Mouse (Mus musculus): Measurements from ENCODE around the gene Tenm4. TPM values are rescaled to one million over a fixed set of nuclear protein-coding genes. Genes with fewer than 3 reads are reported as not detected.
A peak's percentile ranks its signal among the peaks of the same experiment; 100 is the strongest.

The Tenm4 gene
- polyA plus RNA-seq, 1 experiment from 2014 or later: 22.1 TPM

- H3K4me1 ChIP-seq (replicated peaks): peaks cover 18% of the 10 kb centered on the region
- DNase-seq (ENCODE audit: low spot score): no peak
- 78% methylated on average over 9 of the region's 9 CpGs for WGBS
- H3K27ac ChIP-seq: no peak overlapping the region
- H3K36me3 ChIP-seq: no peaks in the 10 kb centered on the region
- H3K27me3 ChIP-seq (ENCODE audit: insufficient read depth, poor library complexity, severe bottlenecking): no peaks in the 10 kb centered on the region
- H3K4me3 ChIP-seq: no peak overlapping the region
- no peaks in the 10 kb centered on the region for H3K9me3 ChIP-seq
These were observed 243.4 kb downstream of the Tenm4 start for GRCm38 (mm10) chr7:96414290-96415055.

- no peak overlapping the region for H3K4me3 ChIP-seq
- H3K4me1 ChIP-seq (replicated peaks): peaks cover 18% of the 10 kb centered on the region; the same call in 1 of the 2 replicates
- H3K9me3 ChIP-seq: no peaks in the 10 kb centered on the region
- 88% methylated on average over 13 of the region's 13 CpGs for WGBS
- H3K36me3 ChIP-seq: no peaks in the 10 kb centered on the region
- no peak overlapping the region for H3K27ac ChIP-seq
- DNase-seq (ENCODE audit: low spot score): no peak
- H3K27me3 ChIP-seq (ENCODE audit: insufficient read depth, poor library complexity, severe bottlenecking): no peaks in the 10 kb centered on the region
These were observed 246.4 kb downstream of the Tenm4 start for GRCm38 (mm10) chr7:96417251-96418004.

GRCm38 (mm10) chr7:96418146-96418545, 247.1 kb downstream of the Tenm4 start:
- Histone ChIP-seq H3K9me3 (no peaks in the 10 kb centered on the region), H3K27me3 (ENCODE audit: insufficient read depth, poor library complexity, severe bottlenecking) (no peaks in the 10 kb centered on the region), H3K27ac (no peak overlapping the region), H3K4me3 (no peak overlapping the region), H3K36me3 (no peaks in the 10 kb centered on the region), H3K4me1 (replicated peaks) (peaks cover 18% of the 10 kb centered on the region; the same call in 1 of the 2 replicates)
- no peak for DNase-seq (ENCODE audit: low spot score)
- WGBS: 74% methylated on average over 3 of the region's 3 CpGs

GRCm38 (mm10) chr7:96420045-96420444, 249.0 kb downstream of the Tenm4 start:
- Histone ChIP-seq H3K4me1 (replicated peaks) (peaks cover 13% of the 10 kb centered on the region; the same call in 1 of the 2 replicates), H3K27me3 (ENCODE audit: insufficient read depth, poor library complexity, severe bottlenecking) (no peaks in the 10 kb centered on the region), H3K4me3 (no peak overlapping the region), H3K9me3 (no peaks in the 10 kb centered on the region), H3K36me3 (no peaks in the 10 kb centered on the region), H3K27ac (no peak overlapping the region)
- WGBS: 82% methylated on average over 3 of the region's 3 CpGs
- DNase-seq (ENCODE audit: low spot score): no peak

GRCm38 (mm10) chr7:96420926-96421605, 250.0 kb downstream of the Tenm4 start:
- H3K36me3 ChIP-seq: no peaks in the 10 kb centered on the region
- H3K27me3 ChIP-seq (ENCODE audit: insufficient read depth, poor library complexity, severe bottlenecking): no peaks in the 10 kb centered on the region
- no peaks in the 10 kb centered on the region for H3K9me3 ChIP-seq
- no peak overlapping the region for H3K27ac ChIP-seq
- 81% methylated on average over 9 of the region's 9 CpGs for WGBS
- no peak overlapping the region for H3K4me3 ChIP-seq
- peaks cover 21% of the 10 kb centered on the region for H3K4me1 ChIP-seq (replicated peaks)
- no peak for DNase-seq (ENCODE audit: low spot score)

- H3K27ac ChIP-seq: peak overlapping the region; percentile 53; the same call in 1 of the 2 replicates
- H3K9me3 ChIP-seq: no peaks in the 10 kb centered on the region
- 75% methylated on average over 8 of the region's 8 CpGs for WGBS
- no peak overlapping the region for H3K4me3 ChIP-seq
- peaks cover 22% of the 10 kb centered on the region for H3K4me1 ChIP-seq (replicated peaks)
- H3K36me3 ChIP-seq: no peaks in the 10 kb centered on the region
- DNase-seq (ENCODE audit: low spot score): no peak
- no peaks in the 10 kb centered on the region for H3K27me3 ChIP-seq (ENCODE audit: insufficient read depth, poor library complexity, severe bottlenecking)
These were observed 255.9 kb downstream of the Tenm4 start for GRCm38 (mm10) chr7:96426954-96427353.

GRCm38 (mm10) chr7:96433307-96433706, 262.3 kb downstream of the Tenm4 start:
- no peak overlapping the region for H3K27ac ChIP-seq
- no peaks in the 10 kb centered on the region for H3K4me1 ChIP-seq (replicated peaks)
- H3K9me3 ChIP-seq: no peaks in the 10 kb centered on the region
- WGBS: 89% methylated on average over 2 of the region's 2 CpGs
- H3K27me3 ChIP-seq (ENCODE audit: insufficient read depth, poor library complexity, severe bottlenecking): no peaks in the 10 kb centered on the region
- H3K4me3 ChIP-seq: no peak overlapping the region
- DNase-seq (ENCODE audit: low spot score): no peak
- H3K36me3 ChIP-seq: no peaks in the 10 kb centered on the region

- WGBS: 86% methylated on average over 6 of the region's 6 CpGs
- H3K4me1 ChIP-seq (replicated peaks): peaks cover 4% of the 10 kb centered on the region; the same call in 1 of the 2 replicates
- no peaks in the 10 kb centered on the region for H3K36me3 ChIP-seq
These were observed 267.3 kb downstream of the Tenm4 start for GRCm38 (mm10) chr7:96438392-96438791.

GRCm38 (mm10) chr7:96440161-96440707, 269.2 kb downstream of the Tenm4 start:
- Histone ChIP-seq H3K4me3 (no peak overlapping the region), H3K36me3 (no peaks in the 10 kb centered on the region), H3K9me3 (no peaks in the 10 kb centered on the region), H3K27ac (no peak overlapping the region), H3K4me1 (replicated peaks) (peaks cover 4% of the 10 kb centered on the region; the same call in 1 of the 2 replicates), H3K27me3 (ENCODE audit: insufficient read depth, poor library complexity, severe bottlenecking) (no peaks in the 10 kb centered on the region)
- DNase-seq (ENCODE audit: low spot score): no peak

More at GRCm38 (mm10) chr7:96438392-96438791, 267.3 kb downstream of the Tenm4 start:
- no peaks in the 10 kb centered on the region for H3K9me3 ChIP-seq
- DNase-seq (ENCODE audit: low spot score): no peak
- no peak overlapping the region for H3K4me3 ChIP-seq
- no peak overlapping the region for H3K27ac ChIP-seq
- H3K27me3 ChIP-seq (ENCODE audit: insufficient read depth, poor library complexity, severe bottlenecking): no peaks in the 10 kb centered on the region

GRCm38 (mm10) chr7:96445771-96446170, 274.7 kb downstream of the Tenm4 start:
- Histone ChIP-seq H3K9me3 (no peaks in the 10 kb centered on the region), H3K27ac (no peak overlapping the region)

GRCm38 (mm10) chr7:96447806-96448397, 276.9 kb downstream of the Tenm4 start:
- no peaks in the 10 kb centered on the region for H3K36me3 ChIP-seq
- no peak for DNase-seq (ENCODE audit: low spot score)
- H3K27me3 ChIP-seq (ENCODE audit: insufficient read depth, poor library complexity, severe bottlenecking): no peaks in the 10 kb centered on the region
- H3K4me1 ChIP-seq (replicated peaks): 0 out of 2 replicates have a peak, but pooled peaks cover 4% of the 10 kb centered on the region
- H3K27ac ChIP-seq: no peak overlapping the region
- WGBS: 71% methylated on average over 12 of the region's 12 CpGs
- H3K4me3 ChIP-seq: no peak overlapping the region
- H3K9me3 ChIP-seq: no peaks in the 10 kb centered on the region

More at GRCm38 (mm10) chr7:96445771-96446170, 274.7 kb downstream of the Tenm4 start:
- no peak for DNase-seq (ENCODE audit: low spot score)
- H3K27me3 ChIP-seq (ENCODE audit: insufficient read depth, poor library complexity, severe bottlenecking): no peaks in the 10 kb centered on the region
- H3K4me3 ChIP-seq: no peak overlapping the region
- H3K36me3 ChIP-seq: no peaks in the 10 kb centered on the region
- 0 out of 2 replicates have a peak, but pooled peaks cover 4% of the 10 kb centered on the region for H3K4me1 ChIP-seq (replicated peaks)
- WGBS: 80% methylated on average over 8 of the region's 8 CpGs

- WGBS: 75% methylated on average over 2 of the region's 2 CpGs
These were observed 284.9 kb downstream of the Tenm4 start for GRCm38 (mm10) chr7:96455957-96456356.

More at GRCm38 (mm10) chr7:96455957-96456356, 284.9 kb downstream of the Tenm4 start:
- Histone ChIP-seq H3K27me3 (ENCODE audit: insufficient read depth, poor library complexity, severe bottlenecking) (no peaks in the 10 kb centered on the region), H3K4me3 (no peak overlapping the region), H3K4me1 (replicated peaks) (peaks cover 13% of the 10 kb centered on the region; the same call in 1 of the 2 replicates), H3K27ac (no peak overlapping the region), H3K9me3 (no peaks in the 10 kb centered on the region), H3K36me3 (no peaks in the 10 kb centered on the region)
- DNase-seq (ENCODE audit: low spot score): no peak
